Mouse (Mus musculus) limb, embryonic 10.5 days (tissue): ENCODE data around the gene Amot. TPM values are rescaled to one million over a fixed set of nuclear protein-coding genes. Genes with fewer than 3 reads are reported as not detected.

Experiments
- DNase-seq: peaks from one replicate; pipeline ENCODE4 v3.0.0-alpha.2; 2017; ENCODE audit warnings: low spot score
- H3K27ac ChIP-seq: fragments of 300-500 bp; sonication (generic); 2 replicates; pipeline ENCODE4 v1.5.1; 2016; ENCODE audit warnings: mild to moderate bottlenecking
- H3K27me3 ChIP-seq: fragments of 300-500 bp; sonication (generic); 2 replicates; pipeline ENCODE4 v1.6.1; 2016; ENCODE audit warnings: low read depth, mild to moderate bottlenecking; ENCODE audit not compliant: poor library complexity, severe bottlenecking
- H3K36me3 ChIP-seq: fragments of 300-500 bp; sonication (generic); 2 replicates; pipeline ENCODE4 v1.6.1; 2016; ENCODE audit warnings: mild to moderate bottlenecking, moderate library complexity
- H3K4me1 ChIP-seq: fragments of 300-500 bp; sonication (generic); 2 replicates; pipeline ENCODE4 v1.6.1; 2016
- H3K4me3 ChIP-seq: fragments of 300-500 bp; sonication (generic); 2 replicates; pipeline ENCODE4 v1.5.1; 2016; ENCODE audit warnings: mild to moderate bottlenecking, moderate library complexity
- H3K9me3 ChIP-seq: fragments of 300-500 bp; sonication (generic); replicated peaks from 2 replicates; pipeline ENCODE4 v1.6.1; 2016; ENCODE audit warnings: mild to moderate bottlenecking
- WGBS: fragments of 180-500 bp; shearing (Covaris S2); methylation state at CpG from one replicate; pipeline ENCODE4 v1.1.7; 2016; 5-methylcytosine and 5-hydroxymethylcytosine counted together
- polyA plus RNA-seq: library from polyadenylated mRNA; unstranded; fragments of >200 nt; fragmentation: Nextera tagmentation; extraction: Ambion mirVana; gene quantifications from 2 replicates; pipeline ENCODE4 v1.2.1, GENCODE M21; 2016

The Amot gene
- polyA plus RNA-seq: 40.8 and 68.8 TPM in 2 replicates

DNA sequence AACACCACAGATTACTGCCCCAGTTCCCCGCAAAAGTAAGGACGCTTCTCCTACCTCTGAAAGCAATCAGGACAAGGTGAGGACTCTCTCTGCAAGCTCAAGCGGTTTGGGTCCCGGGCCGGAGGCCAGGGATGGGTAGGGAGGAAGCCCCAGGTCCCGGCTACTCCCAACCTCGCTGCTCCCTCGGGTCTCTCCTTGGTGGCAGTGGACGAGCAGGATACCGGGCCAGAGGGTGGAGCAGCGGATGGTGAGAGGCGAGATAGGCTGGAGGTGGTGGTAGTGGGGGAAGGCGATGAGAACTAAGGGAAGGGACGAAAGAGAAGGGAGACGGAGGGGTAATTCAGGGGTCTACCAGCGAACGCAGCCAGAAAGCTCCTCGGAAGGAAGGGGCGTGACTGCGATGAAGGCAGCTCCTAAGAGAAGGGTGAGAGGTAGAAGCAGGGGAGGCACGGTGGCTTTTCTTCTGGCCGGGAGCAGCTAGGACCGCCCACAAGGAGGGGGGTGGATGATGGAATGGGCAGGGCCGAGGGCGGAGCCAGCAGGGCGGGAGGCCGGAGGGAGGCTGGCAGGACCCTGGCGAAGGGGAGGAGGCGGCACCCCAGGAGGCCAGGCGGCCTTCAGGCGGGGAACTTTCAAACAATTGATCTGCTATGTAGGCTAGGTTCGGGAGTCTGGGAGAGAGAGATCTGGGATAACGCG, at the start of gene Amot:
Amot (minus strand) TSS at position 465 of the 699 bp plus-strand sequence.
- Histone ChIP-seq H3K4me3 (peak within 1 kb of the TSS; percentile 67), H3K27me3 (peaks cover 47% of the 10 kb centered on the region)
- WGBS: 11% methylated on average over 34 of the region's 34 CpGs

DNA sequence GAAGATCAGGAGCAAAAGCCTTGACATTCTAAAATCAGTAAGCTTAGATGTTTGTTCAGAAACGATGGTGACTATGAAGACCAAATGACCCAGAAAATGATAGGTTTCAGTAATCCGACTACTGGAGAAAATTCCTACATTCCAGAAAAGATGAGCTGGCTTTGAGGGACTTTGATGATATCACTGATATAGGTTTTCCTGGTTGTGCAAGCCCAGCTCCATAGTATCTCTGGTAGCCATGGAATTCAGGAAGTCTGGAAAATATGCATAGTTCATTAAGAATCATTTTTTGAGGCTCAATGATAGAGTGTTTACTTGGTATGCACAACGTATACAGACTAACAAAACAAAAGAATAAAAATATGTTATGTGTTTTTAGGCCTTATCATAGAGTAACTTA, 40.1 kb upstream of the Amot start:
- no peak overlapping the region for H3K27ac ChIP-seq
- WGBS: 93% methylated on average over 3 of the region's 3 CpGs
- DNase-seq: no peak
- H3K9me3 ChIP-seq: no peaks in the 10 kb centered on the region
- H3K4me3 ChIP-seq: no peak overlapping the region
- H3K36me3 ChIP-seq: no peaks in the 10 kb centered on the region
- peaks cover 39% of the 10 kb centered on the region for H3K27me3 ChIP-seq
- no peaks in the 10 kb centered on the region for H3K4me1 ChIP-seq

More for the DNA sequence above, at the start of gene Amot:
- peaks cover 13% of the 10 kb centered on the region for H3K4me1 ChIP-seq
- peak within 1 kb of the TSS; percentile 85 for H3K27ac ChIP-seq
- H3K36me3 ChIP-seq: peaks cover 5% of the 10 kb centered on the region; the same call in 1 of the 2 replicates
- peak; percentile 85 for DNase-seq
- H3K9me3 ChIP-seq: no peaks in the 10 kb centered on the region

GRCm38 (mm10) chrX:145543602-145544490, 38.9 kb upstream of the Amot start:
- Histone ChIP-seq H3K9me3 (no peaks in the 10 kb centered on the region), H3K36me3 (no peaks in the 10 kb centered on the region), H3K4me3 (no peak overlapping the region), H3K27ac (no peak overlapping the region), H3K4me1 (no peaks in the 10 kb centered on the region), H3K27me3 (peaks cover 39% of the 10 kb centered on the region)
- DNase-seq: no peak
- WGBS: 73% methylated on average over 4 of the region's 4 CpGs

GRCm38 (mm10) chrX:145541050-145541449, 36.1 kb upstream of the Amot start:
- Histone ChIP-seq H3K27me3 (peaks cover 37% of the 10 kb centered on the region), H3K4me3 (no peak overlapping the region), H3K27ac (no peak overlapping the region), H3K9me3 (no peaks in the 10 kb centered on the region), H3K36me3 (no peaks in the 10 kb centered on the region), H3K4me1 (no peaks in the 10 kb centered on the region)
- 100% methylated on average over 1 of the region's 1 CpGs for WGBS
- DNase-seq: no peak

DNA sequence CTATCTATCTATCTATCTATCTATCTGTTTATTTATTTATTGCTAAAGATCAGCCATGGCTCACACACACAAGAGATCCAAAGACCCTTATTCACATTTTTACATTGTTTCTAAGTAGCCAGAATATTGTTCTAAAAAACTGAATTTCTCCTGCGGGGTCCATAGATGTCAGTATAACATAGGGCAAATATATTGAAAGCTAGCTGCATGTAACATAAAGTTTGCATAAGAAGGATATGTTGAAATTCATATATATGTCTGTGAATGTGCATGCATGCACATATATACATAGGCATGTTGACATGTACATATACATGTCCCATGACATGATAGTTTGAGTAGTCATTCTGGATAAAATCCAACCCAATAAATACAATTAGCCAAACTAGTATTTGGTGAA, 35.3 kb upstream of the Amot start:
- 97% methylated on average over 1 of the region's 1 CpGs for WGBS
- no peak overlapping the region for H3K27ac ChIP-seq
- DNase-seq: no peak

DNA sequence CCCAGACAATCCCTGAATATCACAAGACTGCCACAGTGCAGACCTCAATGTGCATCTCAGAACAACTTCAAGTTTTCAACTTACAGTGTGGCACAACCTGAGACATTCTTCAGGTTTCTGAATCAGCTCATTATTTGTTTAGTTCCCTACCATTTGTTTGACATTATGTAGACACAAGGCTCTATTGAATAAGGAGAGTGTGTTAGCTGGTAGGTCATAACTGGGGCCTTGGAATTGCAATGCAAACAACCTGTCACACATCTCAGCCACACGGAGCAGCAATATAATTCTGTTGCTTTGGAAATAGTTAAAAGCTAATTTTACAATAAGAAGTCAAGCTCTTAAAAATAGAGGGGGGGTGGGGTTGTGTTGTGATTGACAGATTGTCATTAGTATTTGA, 24.6 kb upstream of the Amot start:
- no peaks in the 10 kb centered on the region for H3K9me3 ChIP-seq
- no peak for DNase-seq
- WGBS: 78% methylated on average over 1 of the region's 1 CpGs
- H3K36me3 ChIP-seq: no peaks in the 10 kb centered on the region
- H3K27me3 ChIP-seq: peaks cover 3% of the 10 kb centered on the region; the same call in 1 of the 2 replicates
- no peak overlapping the region for H3K27ac ChIP-seq
- H3K4me3 ChIP-seq: no peak overlapping the region
- H3K4me1 ChIP-seq: no peaks in the 10 kb centered on the region

More for the DNA sequence above, 35.3 kb upstream of the Amot start:
- H3K9me3 ChIP-seq: no peaks in the 10 kb centered on the region
- H3K27me3 ChIP-seq: peaks cover 33% of the 10 kb centered on the region
- H3K36me3 ChIP-seq: no peaks in the 10 kb centered on the region
- H3K4me1 ChIP-seq: no peaks in the 10 kb centered on the region
- no peak overlapping the region for H3K4me3 ChIP-seq

GRCm38 (mm10) chrX:145516322-145517066, 11.5 kb upstream of the Amot start:
- Histone ChIP-seq H3K27ac (peak overlapping the region; percentile 50), H3K4me1 (peaks cover 20% of the 10 kb centered on the region), H3K9me3 (no peaks in the 10 kb centered on the region), H3K36me3 (no peaks in the 10 kb centered on the region), H3K27me3 (peaks cover 13% of the 10 kb centered on the region; the same call in 1 of the 2 replicates), H3K4me3 (no peak overlapping the region)
- WGBS: 32% methylated on average over 10 of the region's 10 CpGs
- no peak for DNase-seq

DNA sequence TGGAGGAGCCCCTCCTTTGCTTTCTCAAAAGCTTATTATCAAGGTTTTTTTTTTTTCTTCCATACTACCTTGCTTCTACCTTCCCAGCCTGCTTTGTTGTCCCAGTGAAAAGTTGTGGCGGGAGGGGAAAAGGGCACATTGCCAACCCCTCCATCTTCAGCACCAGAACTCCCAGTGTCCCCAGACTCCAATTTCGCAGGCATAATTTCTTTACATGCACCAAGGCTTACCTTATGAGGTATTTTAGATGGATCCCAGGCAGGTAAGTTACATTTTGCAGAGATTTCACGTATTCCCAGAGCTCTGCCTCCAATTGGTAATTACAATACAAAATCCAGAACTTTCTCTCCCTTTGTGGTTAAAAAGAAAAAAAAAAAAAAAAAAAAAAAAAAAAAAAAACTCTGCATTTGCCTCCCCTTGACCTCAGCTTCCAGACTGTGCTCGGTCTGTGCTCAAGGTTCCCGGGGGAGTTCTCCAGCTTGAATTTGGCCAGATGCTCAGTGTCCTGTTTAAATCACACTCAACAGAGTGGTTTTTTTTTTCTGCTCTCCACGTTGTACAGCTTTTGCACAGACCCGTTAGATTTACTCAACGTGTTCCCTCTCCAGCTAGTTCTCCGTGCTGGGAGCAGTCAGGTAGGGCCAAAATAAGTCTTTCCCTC, 10.6 kb upstream of the Amot start:
- Histone ChIP-seq H3K27me3 (peaks cover 10% of the 10 kb centered on the region; the same call in 1 of the 2 replicates), H3K27ac (peak overlapping the region; percentile 53), H3K4me1 (peaks cover 25% of the 10 kb centered on the region), H3K9me3 (no peaks in the 10 kb centered on the region), H3K36me3 (no peaks in the 10 kb centered on the region), H3K4me3 (no peak overlapping the region)
- 32% methylated on average over 9 of the region's 9 CpGs for WGBS
- DNase-seq: no peak

GRCm38 (mm10) chrX:145510675-145511074, 5.7 kb upstream of the Amot start:
- no peak for DNase-seq
- WGBS: 27% methylated on average over 3 of the region's 3 CpGs
- peaks cover 23% of the 10 kb centered on the region for H3K4me1 ChIP-seq
- H3K36me3 ChIP-seq: no peaks in the 10 kb centered on the region
- H3K9me3 ChIP-seq: no peaks in the 10 kb centered on the region
- H3K27ac ChIP-seq: peak overlapping the region; percentile 76
- peaks cover 21% of the 10 kb centered on the region for H3K27me3 ChIP-seq
- no peak overlapping the region for H3K4me3 ChIP-seq

DNA sequence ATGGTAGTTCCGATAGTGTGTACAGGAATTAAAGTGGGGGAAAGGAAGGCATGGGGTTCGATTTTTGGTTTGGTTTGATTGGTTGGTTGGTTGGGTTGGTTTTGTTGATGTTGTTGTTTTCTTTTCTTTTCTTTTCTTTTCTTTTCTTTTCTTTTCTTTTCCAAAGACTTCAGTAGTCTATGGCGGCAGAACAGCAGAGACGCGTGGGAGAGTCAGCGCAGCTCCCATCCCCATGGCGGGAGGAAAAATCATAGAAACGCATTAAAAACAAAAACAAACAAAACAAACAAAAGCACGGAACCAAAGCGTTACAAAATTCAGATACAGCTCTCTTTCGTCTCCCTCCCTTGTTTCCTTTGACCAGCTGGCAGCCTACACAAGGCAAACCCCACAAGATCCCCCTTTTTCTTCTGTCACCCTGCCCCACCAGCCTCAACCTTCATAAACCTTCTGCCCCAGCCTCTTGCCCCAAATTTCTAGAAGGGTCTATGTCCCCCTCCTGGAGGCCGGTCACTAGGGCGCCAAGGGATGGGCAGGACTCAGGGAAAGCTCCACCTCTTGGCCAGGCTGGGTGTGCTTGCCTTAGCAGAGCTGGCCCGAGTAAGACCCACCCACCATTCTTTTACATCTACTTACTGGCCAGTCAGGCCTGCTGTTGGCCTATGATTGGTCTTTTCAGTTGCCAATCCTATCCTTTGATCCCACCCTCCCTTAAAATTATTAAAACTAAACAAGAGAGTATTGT, 648 bp upstream of the Amot start:
- peaks cover 5% of the 10 kb centered on the region; the same call in 1 of the 2 replicates for H3K36me3 ChIP-seq
- peak overlapping the region; percentile 85 for H3K27ac ChIP-seq
- peak overlapping the region; percentile 67 for H3K4me3 ChIP-seq
- H3K27me3 ChIP-seq: peaks cover 49% of the 10 kb centered on the region
- 18% methylated on average over 14 of the region's 14 CpGs for WGBS
- peaks cover 15% of the 10 kb centered on the region for H3K4me1 ChIP-seq
- peak; percentile 68 for DNase-seq
- H3K9me3 ChIP-seq: no peaks in the 10 kb centered on the region

- H3K4me1 ChIP-seq: peaks cover 27% of the 10 kb centered on the region
- WGBS: 43% methylated on average over 8 of the region's 8 CpGs
- peaks cover 38% of the 10 kb centered on the region for H3K27me3 ChIP-seq
- H3K36me3 ChIP-seq: peaks cover 10% of the 10 kb centered on the region; the same call in 1 of the 2 replicates
- no peak for DNase-seq
- H3K4me3 ChIP-seq: peak overlapping the region; percentile 67
- H3K9me3 ChIP-seq: no peaks in the 10 kb centered on the region
- no peak overlapping the region for H3K27ac ChIP-seq
Observed at GRCm38 (mm10) chrX:145501666-145502355, 3.2 kb downstream of the Amot start.
